Mouse (Mus musculus): ENCODE data around the gene Usf2.

The Usf2 gene

DNA sequence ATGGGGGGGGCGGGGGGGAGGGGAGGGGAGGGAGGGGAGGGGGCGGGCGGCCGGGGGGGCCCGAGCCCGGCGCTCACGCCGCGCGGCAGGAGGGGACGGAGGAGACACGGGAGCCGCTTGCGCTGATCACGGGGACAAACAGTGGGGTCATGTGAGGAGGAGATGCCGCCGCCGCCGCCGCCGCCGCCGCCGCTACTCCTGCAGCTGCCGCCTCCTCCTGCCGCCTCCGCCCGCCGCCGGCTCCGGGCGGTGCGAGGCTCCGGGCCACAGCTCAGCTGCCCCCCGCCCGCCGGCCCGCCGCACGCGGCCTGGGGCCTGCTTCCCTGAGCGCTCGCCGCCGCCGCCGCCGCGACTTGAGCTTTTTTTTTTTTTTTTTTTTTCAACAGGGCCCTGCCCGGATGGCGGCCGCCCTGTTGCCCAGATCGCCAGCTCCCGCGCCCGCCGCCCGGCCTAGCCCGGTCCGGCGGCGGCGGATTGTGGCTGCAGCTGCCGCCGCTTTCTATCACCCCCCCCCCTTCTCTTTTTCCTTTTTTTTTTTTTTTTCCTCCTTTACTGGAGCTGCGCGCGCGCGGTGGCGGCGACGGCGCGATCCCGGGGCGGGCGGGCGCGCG, at the start of gene Usf2:
Usf2 (minus strand) TSS at position 48 of the 611 bp plus-strand sequence.
- DNase-seq (ENCODE audit: low spot score in 2 of 2): peak; percentile 91 to 92

DNA sequence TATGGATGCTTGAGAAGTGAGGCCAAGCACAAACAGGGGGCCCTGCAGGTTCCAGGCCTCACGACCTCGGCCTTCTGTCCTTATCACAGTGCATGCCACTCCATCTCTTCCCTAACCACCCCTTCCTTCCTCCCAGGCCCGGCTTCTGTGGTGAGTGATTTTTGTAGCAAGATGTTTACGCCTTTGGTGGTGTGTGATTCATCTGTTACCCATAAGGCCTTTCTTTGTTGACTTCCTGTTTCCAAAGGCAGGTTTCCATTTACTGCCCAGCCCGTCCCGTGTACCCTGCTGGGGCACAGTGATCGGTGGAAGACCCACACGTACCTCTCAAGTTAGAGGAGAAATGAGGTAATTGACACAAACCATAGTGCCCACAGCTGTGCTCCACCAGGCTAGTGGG, 46.0 kb upstream of the Usf2 start:
- no peak for DNase-seq (ENCODE audit: low spot score in 2 of 2)

DNA sequence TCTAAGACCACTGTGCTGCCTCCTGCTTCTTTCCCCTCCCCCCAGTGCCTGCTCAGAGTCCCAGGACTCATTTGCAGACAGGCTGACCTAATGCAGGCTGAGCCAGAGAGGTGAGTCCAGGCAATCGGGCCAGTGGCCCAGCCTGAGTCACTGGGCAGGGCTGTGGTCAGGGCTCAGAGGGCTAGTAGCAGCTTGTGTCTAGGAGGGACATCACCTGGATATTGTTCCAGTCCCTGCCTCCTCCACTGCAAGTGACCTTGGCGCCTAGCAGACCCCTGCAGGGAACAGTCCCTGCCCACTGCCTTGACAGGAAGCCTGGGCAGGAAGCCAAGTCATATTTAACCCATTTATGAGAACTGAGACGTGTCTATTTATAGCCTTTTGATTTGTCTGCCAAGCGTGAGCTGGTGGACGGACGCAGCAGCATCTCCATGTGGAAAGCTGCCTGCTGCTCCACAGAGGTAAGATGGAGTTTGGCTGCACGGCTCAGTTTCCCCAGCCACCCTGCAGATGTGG, 44.0 kb upstream of the Usf2 start:
- peak; percentile 43 to 68 for DNase-seq (ENCODE audit: low spot score in 2 of 2)

- no peak for DNase-seq (ENCODE audit: low spot score in 2 of 2)
These were observed 39.9 kb upstream of the Usf2 start for GRCm38 (mm10) chr7:30996491-30996890.

DNA sequence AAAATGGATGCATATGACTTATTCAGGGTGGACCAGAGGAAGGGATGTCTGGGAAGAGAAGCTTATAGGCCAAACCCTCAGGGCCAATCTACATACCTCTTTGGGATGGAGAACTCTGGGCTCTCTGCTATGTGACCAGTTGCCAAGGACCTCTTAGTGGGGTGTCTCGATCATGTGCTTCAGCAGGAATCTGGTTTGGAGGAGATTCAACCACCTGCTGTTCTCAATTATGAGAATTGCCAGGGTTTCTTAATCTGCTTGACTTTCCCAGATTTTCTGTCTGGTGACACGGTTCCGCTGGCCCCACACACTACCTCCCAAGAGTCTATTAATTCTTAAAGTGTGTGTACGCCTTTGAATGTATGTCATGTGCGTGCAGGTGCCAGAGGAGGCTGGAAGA, 37.4 kb upstream of the Usf2 start:
- DNase-seq (ENCODE audit: low spot score in 2 of 2): no peak

DNA sequence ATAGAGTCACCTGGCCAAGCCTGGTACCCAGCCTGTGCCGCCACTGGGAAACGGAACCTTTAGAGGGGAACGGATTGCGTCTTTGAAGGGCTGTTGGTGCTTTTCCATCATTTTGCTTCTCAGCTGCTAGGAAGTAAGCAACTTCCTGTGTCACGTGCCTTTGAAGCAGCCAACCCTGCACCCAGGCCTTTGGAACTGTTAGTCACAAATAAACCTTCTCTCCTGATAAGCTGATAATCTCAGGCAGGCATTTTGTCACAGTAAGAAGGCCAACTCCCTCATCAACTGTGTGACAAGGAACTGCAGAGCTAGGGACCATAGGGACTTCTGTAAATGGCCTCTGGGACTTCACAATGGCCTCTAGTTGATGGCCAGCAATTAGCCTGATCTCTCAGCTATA, 35.5 kb upstream of the Usf2 start:
- DNase-seq (ENCODE audit: low spot score in 2 of 2): no peak

DNA sequence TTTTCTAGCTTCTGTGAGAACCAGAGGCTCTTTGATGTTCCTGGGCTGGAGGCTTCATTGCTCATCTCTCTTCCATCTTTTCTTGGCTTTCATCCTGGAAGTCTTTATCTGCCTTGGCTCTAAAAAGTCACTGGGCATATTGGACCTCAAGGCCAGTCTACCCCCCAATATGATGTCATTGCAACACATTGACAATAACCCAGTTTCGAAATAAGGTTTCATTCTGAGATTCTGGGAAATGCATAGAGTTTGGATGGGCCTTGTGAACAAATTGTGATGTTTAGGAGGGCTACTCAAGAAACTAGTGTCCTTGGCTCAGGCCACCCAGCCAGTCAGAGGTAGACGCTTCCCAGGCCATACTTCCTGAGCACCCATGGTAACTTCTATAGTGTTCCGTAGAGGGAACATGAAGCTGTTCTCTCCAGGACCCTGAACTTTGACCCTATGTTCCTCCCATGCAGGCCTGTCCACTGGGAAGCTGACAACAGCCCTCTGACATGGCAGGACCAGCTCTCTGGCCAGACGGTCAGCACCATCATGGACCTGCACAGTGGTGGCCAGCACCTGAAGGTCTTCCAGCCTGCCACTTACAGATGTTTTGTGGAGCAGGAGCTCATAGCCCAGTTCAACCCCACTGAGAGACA, 32.0 kb upstream of the Usf2 start:
- DNase-seq (ENCODE audit: low spot score in 2 of 2): no peak

- no peak for DNase-seq (ENCODE audit: low spot score in 2 of 2)
These were observed 28.8 kb upstream of the Usf2 start for GRCm38 (mm10) chr7:30985357-30985756.

DNA sequence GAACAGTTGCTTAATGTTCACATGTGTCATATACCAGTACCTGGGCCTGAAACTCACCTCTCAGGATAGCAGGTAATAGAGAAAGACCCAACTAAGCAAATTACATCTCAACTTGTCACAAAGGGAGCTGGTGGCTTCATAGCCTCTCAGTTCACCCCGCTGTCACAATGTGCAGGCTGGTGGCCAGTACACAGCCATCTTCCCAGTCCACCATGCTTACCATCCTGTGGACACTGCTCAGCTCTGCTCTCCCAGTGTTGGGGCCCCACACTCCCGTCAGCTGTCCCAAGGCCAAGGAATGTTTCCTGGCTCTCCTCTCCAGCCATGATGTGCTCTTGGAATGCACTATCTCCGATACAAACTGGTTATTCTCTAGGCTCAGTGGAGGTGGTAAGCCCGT, 25.1 kb upstream of the Usf2 start:
- DNase-seq (ENCODE audit: low spot score in 2 of 2): no peak

DNA sequence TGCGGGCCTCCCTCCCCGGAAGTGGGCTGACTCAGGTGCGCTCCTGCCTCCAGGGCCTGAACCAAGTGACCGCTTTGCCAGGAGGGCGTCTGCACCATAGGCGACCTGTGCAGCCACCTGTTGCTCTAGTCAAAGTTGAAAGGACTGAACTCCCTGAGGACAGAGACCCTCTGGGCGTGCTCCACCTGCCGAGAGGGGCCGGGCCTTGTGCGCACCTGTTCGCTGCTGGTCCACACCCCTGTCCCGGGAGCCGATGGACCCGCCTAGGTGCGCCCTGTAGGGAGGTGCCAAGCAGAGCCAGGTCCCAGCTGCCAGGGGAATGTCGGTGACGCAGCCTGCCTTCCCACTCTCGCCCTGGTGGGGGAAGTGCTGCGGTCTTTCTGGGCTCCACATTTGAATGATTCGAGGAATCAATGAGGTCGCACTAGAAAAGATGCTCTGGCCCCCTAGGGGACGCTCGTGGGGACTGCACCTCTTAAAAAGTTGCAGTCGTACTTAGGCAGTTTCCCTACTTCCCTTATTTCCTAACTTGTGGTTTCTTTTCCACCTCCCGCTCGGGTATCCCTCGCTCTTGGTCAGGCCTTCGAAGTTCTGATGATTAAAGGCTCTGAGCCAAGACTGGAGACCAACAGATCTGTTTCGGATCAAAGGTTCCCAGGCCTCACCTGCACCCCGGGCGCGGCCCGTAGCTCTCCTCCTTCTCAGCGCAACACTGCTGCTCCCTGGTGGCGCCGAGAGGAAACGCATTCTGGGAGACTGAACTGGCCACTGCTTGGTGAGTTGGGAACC, 17.1 kb upstream of the Usf2 start, which contains the start of gene Fam187b:
Fam187b (plus strand) TSS at position 290 of the 789 bp plus-strand sequence.
- peak; percentile 75 to 81 for DNase-seq (ENCODE audit: low spot score in 2 of 2)

DNA sequence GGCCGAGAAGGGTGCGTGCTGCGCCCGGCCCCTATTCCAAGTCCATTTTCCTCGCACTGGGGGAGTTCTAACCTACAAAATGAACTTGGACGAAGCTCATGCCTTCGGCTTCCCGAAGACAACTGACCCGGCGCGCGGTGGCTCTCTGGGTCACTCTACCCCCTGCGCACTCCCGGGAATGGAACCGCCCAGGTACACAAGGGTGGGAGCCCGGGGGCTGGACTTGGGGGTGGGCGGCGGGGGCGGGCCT, 16.6 kb upstream of the Usf2 start, which contains the start of gene Lsr:
Lsr (minus strand) TSS at position 214 of the 250 bp plus-strand sequence.
- no peak for DNase-seq (ENCODE audit: low spot score in 2 of 2)

DNA sequence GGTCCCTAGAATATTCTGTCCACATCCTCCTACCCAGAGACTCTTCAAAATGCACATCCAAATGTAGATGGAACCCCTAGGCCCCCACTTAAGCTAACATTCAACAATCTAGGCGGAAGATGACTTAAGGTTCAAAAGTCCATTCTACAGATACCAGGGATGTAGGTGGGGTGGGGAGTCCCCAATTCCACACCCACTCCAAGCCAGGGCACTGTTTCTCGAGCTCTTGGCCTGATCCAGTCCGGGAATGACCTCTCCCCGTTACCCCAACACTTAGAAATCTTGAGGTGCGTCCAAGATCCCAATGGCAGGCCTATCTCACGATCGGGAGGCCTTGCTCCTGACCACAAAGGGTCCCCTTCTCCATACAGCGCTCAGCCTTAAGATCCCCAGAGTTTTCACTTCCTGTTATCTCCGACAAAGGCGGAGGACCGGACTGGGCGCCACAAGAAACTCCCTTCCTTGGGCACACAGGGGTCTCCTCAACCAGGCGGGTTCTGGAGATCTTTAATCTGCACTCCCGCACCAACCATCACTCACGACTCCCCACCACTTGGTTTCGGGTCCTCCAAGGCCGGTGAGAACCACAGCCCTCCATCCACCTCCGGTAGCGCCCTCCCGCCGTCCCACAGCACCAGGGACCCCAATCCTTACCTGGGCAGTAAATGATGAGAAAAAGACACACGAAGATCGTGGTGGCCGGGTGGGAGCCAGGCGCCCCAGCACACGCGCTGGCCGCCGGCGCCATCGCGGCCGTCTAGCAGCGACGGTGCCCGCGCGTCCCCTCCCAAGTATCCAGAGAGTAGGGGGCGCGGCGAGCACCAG, 16.0 kb upstream of the Usf2 start:
- DNase-seq (ENCODE audit: low spot score in 2 of 2): no peak

GRCm38 (mm10) chr7:30971901-30972300, 15.3 kb upstream of the Usf2 start:
- DNase-seq (ENCODE audit: low spot score in 2 of 2): no peak

DNA sequence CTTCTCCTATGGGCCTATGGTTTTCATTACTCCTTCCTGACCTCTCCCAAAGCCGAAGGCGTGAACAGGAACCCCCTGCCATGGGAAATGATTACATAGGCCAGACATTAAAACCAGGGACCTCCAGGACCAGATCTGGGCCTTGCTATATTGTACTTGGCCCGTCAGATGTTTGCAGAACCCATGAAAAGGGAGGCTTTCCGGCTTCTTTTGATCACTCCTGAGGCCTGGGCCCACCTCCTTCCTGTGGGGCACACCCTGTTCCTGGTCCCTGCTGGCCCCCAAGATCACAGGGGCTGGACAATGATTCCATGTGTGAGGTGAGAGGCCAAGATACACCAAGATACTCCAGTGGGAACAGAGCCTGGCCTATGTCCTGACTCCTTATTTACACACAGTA, 12.6 kb upstream of the Usf2 start:
- no peak for DNase-seq (ENCODE audit: low spot score in 2 of 2)

DNA sequence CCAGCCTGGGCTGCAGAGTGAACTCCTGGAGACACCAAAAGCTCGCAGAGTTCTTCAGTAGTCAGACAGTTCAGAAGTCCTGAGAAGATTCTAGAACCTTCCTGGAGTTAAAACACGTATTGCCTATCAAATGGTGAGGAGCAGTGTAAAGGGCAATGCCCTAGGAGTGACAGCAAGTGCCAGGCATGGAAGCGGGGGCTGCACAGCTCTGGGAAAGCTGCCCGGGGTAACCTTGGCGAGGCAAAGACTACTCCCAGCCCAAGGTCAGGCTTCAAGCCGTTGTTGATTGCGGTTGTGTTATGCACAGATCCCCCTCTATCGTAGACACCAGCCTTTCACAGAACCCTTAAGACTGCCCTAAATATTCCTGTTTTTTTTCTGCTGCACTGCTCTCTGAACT, 12.0 kb upstream of the Usf2 start:
- DNase-seq (ENCODE audit: low spot score in 2 of 2): no peak

DNA sequence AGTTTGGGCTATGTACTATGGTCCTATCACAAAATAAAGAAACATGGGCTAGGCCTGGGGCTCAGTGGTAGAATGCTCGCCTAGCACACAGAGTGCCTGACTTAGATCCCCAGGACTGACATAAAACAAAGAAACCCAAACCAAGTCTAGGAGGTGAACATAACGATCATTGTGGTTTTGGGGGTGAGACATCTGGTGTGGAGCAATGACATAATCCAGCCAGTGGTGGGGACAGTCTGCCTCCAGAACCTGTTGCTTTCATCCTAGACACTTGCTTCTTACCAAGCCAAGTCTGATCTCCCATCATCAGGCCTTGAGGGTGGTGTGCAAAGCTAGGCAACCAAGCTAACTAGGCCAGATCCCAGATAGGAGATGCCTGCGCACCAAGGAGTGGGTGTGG, 10.1 kb upstream of the Usf2 start:
- DNase-seq (ENCODE audit: low spot score in 2 of 2): no peak

GRCm38 (mm10) chr7:30965677-30966076, 9.1 kb upstream of the Usf2 start:
- DNase-seq (ENCODE audit: low spot score in 2 of 2): no peak

DNA sequence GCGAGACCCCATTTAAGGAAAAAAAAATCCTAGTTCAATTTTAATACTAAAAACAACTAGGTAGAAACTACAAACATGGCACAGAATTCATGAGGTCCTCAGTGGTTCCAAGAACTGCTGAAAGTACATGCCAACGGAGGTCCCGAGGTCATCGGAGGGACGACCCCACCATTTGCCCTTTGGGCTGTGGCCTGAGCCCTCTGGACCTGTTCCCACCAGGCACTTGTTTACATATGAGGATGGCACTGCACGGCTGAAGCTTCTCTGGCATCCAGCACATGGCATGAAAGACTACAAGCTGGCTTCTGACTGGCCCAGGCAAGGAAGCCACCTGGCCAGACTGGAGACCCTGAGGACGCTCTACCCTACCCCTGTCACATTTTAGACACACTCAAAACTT, 7.8 kb upstream of the Usf2 start:
- no peak for DNase-seq (ENCODE audit: low spot score in 2 of 2)

GRCm38 (mm10) chr7:30962862-30963261, 6.3 kb upstream of the Usf2 start:
- DNase-seq (ENCODE audit: low spot score in 2 of 2): no peak

- no peak for DNase-seq (ENCODE audit: low spot score in 2 of 2)
These were observed 3.3 kb upstream of the Usf2 start for GRCm38 (mm10) chr7:30959786-30960349.

DNA sequence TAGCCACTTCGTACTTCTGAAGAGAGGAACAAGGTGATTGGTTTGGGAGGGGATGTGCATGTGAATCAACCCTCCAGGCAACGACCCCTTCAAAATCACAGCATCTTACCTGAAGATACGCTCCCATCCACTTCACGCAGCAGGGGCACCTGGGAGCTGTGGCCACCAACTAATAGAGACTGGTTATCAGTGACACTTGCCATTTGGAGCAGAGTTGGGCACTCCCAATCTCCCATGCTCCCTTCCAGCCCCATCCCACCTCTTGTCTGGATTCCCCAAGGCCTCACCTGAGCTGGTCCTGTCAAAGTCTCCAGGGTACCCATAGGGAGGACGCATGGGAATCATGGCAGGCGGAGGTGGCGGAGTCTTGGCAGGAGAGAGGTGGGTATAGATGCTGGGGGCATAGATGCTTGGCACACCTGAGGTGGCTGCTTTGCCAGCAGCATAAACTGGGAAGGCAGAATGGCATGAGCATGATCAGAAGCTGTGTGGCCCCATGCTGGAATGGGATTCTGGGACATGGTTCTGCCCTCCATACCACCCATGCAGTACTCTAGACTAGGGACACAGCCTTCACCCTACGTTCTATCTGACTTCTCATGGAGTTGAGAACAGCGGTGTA, 2.4 kb upstream of the Usf2 start:
- DNase-seq (ENCODE audit: low spot score in 2 of 2): no peak
